Mouse (Mus musculus) retina, postnatal 1 day (tissue): Measurements from ENCODE around the gene Myh2.

Experiments used
- DNase-seq: peaks from one replicate; pipeline ENCODE4 v3.0.0-alpha.2; 2012

Gene Myh2

DNA sequence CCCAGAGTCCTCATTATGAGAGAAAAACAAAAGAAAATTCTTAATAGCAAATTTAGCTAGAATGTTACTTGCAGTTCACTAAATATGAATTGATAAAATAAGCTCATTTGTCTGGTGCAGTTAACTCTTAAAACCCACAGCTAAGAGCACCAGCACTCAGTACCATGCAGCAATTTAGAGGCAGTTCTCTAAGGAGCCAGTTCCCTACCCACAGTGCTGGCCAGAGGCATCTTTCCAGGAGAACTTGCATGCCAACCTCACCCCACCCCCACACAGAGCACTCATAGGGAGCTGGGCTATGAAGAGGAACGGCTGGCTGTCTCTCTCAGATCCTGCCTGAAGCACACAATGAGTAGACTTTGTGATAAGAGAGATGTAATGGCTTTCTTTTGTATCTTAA is 17.7 kb upstream of the Myh2 start:
- DNase-seq = peak; percentile 66

DNA sequence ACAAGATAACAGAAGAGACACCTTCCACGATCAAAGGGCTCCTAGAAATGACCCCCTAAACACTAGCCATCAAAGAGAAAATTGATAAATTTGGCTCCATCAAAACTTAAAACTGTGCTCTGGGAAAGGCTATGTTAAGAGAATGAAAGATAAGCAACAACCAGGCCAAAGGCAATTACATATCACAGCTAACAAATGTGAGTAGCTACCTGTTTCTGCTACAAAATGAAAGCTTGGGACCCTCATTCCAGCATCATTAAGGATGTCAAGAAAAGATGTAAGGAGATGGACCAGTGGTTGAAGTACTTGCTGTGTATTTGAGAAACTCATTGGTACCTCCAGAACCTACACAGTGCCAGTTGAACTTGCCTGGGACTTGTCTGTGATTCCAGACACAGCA is 17.0 kb upstream of the Myh2 start:
- DNase-seq = no peak

DNA sequence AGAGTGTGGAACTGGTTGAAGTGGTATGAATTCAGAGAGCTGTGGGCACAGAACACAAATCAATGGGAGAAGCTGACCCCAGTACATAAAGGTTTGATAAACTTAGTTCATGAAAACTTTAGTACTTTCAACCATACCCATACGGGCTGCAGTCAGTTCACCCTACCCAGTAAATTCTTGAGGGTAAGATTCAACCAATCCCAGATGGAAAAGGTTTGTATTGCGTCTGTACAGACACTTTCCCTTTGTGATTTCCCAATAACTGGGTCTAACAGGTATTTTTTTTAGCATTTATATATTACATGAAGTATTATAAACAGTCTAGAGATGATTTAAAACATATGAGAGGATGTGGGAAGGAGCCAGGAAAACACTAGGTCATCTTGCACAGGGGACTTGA is 15.2 kb upstream of the Myh2 start:
- DNase-seq = no peak

DNA sequence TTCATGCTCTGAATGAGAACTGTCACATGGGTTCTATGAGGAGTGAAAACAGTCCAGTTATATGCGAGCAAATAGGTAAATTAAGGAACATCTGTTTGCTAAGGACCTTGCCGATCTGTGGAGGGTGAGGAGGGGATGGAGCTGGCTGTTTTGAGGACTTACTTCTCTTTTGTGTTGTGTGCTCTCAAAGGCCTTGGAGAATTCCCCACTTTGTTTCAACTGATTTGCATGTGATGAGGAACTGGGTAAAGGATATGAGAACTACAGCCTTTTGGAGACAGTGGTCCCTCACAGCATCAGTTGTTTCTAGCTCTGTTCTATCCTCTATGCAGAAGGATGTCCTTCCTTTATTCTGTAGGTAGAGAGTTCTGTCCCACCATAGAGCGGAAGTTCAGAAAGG is 10.7 kb upstream of the Myh2 start:
- no peak for DNase-seq

DNA sequence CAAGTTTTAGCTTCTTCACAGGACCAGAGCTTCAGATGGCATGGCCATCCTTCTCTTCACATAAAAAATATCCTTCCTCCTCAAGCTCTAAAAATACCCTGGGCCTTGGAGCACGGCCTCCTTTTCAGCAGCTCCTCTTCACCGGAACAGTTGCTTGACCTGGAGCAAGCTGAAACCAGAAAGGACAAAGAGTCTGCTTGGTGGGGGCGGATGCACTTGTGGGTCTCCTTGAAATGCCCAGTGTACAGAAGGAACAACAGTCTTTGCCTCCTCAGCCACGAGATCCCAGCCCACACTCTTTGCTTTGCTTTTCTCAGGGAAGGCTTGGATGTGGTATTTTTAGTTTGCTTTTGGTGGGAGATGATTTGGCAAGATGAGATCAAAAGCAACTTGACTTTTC is 7.1 kb upstream of the Myh2 start:
- DNase-seq = no peak

DNA sequence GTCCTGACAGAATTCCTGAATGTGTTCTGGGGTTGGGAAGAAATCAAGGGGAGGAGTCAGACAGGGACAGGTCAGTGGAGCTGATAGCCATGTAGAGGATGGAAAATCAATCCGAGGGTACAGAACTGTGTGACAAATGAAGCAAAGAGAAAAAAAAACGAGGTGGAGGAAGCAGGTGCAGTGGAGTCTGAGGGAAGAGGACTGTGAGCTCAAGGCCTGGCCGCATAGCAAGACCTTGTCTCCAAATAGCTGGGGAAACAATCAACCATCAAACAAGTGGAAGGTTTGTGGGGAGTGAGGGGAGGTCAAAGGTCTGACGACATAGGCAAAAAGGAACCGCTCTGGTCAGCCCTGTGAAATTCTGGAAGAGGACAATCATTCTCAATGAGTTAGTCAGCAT is 6.0 kb upstream of the Myh2 start:
- DNase-seq = no peak

DNA sequence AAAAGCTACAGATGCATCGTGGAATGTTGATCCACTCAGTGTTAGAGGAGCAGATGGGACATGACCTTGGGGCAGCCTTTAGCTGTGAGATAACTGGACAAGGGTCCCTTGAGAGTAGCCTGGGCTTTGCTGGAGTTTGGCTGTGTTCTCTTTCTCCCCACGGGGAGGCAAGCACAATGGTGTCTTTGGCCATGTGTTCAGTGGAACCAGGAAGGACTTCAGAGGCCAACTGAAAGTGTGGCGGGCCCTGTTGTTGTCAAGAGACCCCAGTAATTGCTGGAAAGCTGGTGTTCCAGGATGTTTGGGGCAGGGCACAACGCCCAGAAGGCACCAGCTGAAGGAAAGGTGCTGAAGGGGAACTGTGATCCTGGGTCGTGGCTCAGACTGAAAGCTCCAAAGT is 1.5 kb upstream of the Myh2 start:
- DNase-seq = no peak

DNA sequence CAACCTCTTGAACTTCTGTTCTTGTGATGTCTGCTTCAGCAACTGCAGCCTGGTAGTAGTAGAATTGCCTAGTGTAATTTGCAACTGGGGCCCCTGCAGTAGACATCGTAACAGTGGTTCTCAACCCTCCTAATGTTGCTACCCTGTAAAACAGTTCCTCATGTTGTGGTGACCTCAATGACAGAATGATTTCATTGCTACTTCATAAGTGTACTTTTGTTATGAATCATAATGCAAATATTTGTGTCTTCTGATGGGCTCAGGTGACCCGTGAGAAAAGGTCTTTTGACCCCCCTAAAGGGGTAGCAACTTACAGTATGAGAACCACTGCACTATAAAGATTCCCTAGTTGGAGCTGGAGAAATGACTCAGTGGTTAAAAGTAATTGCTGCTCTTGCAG is 1.6 kb downstream of the Myh2 start:
- no peak for DNase-seq

DNA sequence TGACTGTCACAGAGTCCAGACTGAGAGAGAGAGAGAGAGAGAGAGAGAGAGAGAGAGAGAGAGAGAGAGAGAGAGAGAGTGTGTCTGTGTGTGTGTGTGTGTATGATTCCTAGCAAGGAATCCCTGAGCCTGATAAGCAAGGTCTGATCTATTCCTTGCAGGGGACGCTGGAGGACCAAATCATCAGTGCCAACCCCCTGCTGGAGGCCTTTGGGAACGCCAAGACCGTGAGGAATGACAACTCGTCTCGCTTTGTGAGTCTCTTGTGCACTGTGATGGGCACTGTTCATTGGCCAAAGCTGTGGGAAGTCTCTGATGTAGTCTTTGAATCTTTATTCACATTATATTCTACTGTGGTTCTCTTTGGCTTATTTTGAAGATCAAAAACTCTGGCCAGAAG is 5.5 kb downstream of the Myh2 start:
- DNase-seq = no peak

DNA sequence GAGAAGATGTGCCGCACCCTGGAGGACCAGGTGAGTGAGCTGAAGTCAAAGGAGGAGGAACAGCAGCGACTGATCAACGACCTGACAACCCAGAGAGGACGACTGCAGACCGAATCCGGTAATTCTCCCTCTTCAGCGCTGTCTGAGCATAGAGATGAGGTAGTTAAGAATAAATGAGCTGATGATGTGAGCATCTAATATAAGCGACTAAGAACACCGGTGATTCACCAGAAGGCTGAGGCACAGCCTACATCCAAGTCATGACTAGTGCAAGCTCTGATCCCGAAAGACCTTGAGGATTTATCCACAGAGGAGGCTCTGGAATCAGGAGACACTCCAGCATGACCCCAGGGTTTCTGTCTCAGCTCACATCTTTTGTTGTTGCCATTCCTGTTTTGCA is 19.5 kb downstream of the Myh2 start:
- DNase-seq = no peak

DNA sequence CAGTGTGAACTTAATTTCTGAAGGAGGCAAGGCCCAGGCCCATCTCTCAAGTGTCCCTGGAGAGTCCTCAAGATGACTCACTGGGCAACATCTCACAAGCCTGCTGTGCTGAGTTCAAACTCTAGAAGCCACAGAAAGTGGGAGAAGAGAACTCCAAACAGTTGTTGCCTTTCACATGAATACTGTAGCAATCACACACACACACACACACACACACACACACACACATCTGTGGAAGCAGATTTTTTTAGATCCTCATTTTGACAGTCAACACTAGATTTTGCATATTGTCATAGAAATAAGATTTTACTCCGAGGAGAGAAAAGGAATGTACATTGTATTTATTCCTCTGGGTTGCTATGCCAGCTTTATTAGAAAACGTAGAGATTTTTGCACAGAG is 20.0 kb downstream of the Myh2 start:
- DNase-seq = no peak

DNA sequence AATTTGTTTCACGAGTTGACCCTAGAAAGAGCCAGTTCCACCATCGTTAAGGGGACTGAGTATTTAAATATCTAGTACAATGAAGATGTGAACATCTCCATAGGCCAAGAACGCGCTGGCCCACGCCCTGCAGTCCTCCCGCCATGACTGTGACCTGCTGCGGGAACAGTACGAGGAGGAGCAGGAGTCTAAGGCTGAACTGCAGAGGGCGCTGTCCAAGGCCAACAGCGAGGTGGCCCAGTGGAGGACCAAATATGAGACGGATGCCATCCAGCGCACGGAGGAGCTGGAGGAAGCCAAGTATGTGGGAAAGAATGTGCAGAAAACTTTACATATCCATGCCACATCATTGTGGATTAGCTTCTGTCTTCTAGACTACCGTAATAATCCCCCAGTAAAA is 20.7 kb downstream of the Myh2 start:
- no peak for DNase-seq

DNA sequence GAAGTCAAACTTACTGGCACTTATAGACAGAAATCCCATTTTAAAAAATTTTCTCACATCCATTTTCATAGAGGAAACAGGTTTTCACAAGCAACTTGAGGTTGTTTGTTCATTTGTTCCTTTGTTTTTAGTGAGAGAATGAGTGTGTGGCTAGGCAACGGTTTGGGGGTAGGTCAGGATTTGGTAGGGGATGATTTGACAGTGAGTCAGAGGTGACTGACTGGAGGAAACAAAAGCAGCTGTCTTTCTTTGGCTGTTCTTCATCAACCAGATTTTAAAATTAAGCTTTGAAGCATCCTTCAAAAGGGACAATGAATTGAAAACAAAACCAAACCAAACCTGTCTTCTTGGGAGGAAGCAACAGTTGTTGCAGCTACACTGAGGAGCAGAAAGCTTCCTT is 28.5 kb downstream of the Myh2 start:
- DNase-seq = no peak

DNA sequence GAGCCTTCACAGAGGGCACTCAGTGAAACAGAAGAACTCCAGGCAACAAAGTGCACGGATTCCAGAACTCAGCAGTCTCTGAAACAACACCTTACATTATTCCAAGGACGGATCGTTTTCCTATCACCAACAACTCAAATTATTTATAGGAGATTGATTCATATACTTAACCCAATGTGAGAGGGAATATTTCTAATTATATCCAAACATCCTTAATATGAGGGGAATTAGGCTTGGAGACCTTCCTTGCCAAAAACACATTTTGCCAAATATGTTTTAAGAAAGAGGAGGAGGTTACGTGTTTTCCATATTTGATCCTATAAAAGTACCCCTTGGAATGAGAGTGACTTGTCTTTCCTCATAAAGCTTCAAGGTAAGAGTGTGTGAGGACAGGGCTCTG is 28.9 kb downstream of the Myh2 start, which contains the start of gene Myh1:
Gene Myh1 (plus strand): TSS at position 301 of the 400 bp plus-strand sequence.
- DNase-seq = no peak

DNA sequence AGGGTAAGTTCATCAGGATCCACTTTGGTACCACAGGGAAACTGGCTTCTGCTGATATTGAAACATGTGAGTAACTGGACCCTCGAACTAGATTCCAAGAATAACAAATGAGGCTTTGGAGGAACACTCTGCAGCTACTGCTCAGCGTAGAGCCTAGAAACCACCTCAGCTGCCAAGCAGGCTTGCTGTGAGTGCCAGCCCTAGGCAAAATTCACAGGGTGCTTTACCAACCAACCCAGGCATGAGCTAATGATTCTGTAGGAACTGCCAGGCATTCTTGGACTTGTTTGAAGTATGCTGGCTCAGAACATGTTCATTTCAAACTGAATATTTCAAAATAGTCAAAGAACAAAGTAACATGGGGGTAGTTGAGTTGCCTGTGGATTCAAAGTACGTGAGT is 33.9 kb downstream of the Myh2 start:
- DNase-seq = no peak

DNA sequence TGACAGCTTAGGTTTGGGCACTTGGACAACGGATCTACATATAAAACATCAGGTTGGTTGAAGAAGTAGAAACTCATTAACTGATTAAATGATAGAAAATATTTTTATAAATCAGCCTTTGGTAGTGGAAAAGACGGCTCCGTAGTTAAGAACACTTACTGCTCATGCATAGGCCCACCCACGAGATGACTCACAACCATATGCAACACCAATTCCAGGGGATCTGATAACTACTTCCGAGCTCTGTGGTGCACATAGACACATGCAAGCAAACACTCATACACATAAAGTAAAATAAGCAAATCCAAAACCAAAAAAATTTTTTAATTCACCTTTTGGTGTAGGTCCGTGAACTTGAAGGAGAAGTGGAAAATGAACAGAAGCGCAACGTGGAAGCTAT is 51.0 kb downstream of the Myh2 start:
- no peak for DNase-seq

DNA sequence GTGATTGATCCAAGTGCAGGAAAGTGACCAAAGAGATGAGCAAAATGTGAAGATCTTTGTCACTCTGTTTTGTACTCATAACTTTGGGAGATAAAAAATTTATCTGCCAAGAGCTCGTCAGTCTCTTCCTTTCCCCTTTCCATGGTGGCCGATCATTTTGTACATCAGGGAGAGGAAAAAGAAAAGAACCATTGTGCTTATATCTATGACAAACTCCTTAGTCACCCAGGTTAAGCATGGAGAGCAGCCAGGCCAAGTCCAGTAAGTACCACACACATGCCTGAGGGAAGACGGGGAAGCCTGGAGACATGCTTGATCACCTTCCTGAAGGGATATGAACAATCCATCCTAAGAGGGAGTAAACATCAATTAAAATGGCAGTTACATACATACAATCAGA is 53.6 kb downstream of the Myh2 start:
- no peak for DNase-seq

DNA sequence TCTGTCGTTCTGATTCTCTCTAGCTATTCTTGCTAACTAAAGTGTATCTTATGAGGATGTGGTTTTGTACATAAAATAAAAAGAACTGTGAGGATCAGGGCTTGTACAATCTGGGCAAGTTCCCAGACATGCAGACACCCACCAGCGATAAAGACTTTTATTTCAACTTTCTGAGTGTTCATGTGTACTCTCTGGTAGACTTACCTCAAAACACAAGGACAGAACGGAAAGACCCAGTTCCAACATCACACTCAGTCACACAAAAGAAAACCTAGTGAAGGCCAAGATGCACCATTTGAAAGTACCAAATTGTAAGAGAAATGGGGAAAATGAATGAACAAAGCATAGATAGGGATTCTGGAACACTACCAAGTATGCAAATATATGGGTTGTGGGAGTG is 57.9 kb downstream of the Myh2 start:
- DNase-seq = no peak

DNA sequence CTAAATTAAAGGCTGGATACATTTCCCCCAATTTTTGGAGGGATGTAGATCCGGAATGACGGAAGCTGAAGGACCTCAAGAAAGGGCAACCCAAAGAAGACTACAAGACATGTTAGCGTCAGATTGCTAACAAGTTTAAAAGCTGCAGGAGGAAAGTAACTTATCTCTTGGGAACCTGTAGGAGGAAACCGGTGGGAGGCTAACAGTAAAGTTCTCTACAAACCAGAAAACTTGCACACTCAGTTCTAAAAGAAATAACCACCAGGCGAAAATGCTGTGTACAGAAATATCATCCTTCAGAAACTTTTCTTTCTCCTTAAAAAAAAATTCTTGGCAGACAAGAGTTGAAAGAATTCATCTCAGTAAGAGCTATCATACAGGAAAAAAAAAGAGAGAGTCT is 58.3 kb downstream of the Myh2 start:
- DNase-seq = no peak

DNA sequence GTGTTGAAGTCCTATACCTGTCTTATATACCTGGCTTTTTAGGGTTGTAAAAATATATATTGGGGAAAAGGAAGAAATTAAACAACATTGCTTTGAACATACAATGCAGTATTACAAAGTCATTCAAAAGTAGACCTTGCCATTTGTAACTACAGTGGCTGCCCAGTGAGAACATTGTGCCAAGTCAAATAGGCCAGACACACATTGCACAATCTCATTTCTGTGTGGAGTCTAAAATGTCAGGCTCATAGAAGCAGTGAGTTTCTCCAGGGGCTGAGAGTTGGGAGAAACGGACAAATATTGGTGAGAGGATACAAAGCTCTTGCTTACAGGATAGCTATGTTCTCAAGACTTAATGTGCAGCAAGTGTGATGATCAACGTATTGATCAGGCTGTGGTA is 59.1 kb downstream of the Myh2 start:
- DNase-seq = no peak

DNA sequence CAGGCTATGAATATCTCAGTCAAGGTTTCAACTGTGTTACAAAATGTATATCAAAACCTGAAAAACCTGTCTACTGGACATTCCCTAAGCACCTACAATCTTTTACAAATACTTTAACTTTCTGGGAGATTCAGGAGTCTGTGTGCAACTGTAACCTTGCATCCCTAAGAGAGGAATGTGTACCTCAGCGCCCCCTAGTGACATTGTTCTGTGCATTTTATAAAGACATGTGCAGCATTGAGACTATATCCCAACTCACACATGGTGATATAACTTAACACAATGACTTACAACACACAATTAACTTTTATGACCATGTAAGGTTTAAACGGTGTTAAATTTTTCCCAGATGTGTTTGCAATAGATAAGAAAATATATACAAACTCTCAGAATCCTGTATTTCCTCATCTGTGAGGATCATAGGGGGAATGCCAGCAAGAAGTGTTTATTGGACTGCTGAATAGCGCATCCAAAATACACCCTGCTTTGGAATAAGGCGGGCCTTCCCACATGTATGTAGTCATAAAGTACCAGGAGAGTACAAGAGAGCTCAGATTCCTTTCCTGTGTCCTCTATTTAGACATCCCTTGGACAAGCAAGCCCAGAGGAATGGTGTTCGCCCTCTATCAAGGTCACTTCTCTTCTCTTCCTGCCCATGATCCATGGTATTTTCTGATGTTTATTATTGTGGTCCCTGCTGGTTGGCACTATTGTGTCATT is 65.0 kb downstream of the Myh2 start:
- peak; percentile 57 for DNase-seq

DNA sequence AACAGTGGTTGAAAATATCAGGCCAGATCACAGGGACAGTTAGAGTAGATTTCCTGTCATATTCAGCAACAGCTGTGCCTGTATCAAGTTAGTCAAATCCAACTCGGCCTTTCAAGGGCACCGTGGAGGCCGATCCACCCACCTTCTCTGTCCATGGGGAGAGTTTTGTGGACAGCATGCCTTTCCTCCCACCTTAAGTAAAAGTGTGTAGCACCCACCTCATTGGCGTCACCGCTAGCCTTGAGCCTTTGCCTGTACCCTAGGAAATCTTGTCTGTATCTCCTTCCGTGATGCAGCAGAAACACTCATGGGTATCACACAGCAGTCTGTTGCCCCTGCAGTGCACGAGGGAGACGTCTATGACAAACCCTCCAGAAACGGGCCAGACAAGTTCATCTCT is 66.0 kb downstream of the Myh2 start:
- no peak for DNase-seq

DNA sequence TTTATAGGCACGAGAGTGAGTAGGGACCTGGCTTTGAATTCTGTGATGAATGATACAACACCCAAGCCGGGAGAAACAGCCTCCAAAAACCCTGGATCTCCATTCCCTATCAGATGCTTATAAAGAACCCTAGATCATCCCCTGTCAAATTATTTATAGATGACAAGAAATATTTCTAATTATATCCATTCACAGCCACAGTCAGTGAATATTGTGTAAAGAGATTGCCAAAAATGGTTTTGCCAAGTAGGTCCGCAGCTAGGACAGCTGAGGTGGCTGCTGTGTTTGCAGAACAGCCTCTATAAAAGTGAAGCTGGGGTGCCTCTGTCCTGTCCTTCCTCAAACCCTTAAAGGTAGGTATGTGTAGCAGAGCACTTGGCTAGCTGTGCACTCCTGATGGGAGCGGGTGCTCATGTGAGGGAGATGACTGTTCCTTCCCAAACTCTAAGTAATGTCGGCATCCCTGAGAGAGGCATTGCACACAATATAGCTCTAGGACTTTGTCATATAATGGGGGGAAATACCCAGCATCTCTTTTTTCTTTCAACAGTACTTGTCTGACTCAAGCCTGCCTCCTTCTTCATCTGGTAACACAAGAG is 66.8 kb downstream of the Myh2 start, which contains the start of gene Myh4:
Gene Myh4 (plus strand): TSS at position 549 of the 599 bp plus-strand sequence.
- no peak for DNase-seq

DNA sequence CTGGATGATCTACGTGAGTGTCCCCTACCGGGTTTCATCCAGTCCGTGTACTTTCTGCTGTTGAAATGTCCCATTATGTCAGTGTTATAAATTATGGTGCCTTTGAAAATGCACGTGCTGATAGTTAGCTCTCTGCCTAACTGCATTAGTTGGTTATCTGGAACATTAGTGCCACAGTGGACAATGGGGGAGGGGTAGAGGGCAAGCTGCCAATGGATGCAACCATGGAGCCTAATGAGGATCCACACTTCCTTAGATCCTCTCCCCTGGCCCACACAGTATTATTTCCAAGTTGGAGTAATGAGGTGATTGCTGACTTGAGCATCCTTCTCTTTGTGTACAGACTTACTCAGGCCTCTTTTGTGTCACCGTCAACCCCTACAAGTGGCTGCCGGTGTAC is 70.2 kb downstream of the Myh2 start:
- DNase-seq = peak; percentile 18
